Mouse (Mus musculus): Measurements from ENCODE around the gene Ubac2. TPM values are rescaled to one million over a fixed set of nuclear protein-coding genes. Genes with fewer than 3 reads are reported as not detected.

The Ubac2 gene
- polyA plus RNA-seq, 1 experiment from 2014 or later: 102 TPM

- DNase-seq (ENCODE audit: low spot score): peak; percentile 64
These were observed 86.6 kb downstream of the Ubac2 start, which contains the start of gene Gpr183 for GRCm38 (mm10) chr14:121964990-121965389. Gene Gpr183 (minus strand): TSS chr14:121965195.

GRCm38 (mm10) chr14:121965461-121965860 is 87.0 kb downstream of the Ubac2 start:
- DNase-seq (ENCODE audit: low spot score): peak; percentile 61

GRCm38 (mm10) chr14:121967095-121967494 is 88.7 kb downstream of the Ubac2 start:
- no peak for DNase-seq (ENCODE audit: low spot score)

GRCm38 (mm10) chr14:121970402-121970801 is 92.0 kb downstream of the Ubac2 start:
- no peak for DNase-seq (ENCODE audit: low spot score)

- DNase-seq (ENCODE audit: low spot score): no peak
These were observed 94.7 kb downstream of the Ubac2 start for GRCm38 (mm10) chr14:121973114-121973513.

- no peak for DNase-seq (ENCODE audit: low spot score)
These were observed 103.1 kb downstream of the Ubac2 start for GRCm38 (mm10) chr14:121981531-121981930.

- no peak for DNase-seq (ENCODE audit: low spot score)
These were observed 104.9 kb downstream of the Ubac2 start for GRCm38 (mm10) chr14:121983009-121983933.

- no peak for DNase-seq (ENCODE audit: low spot score)
These were observed 107.1 kb downstream of the Ubac2 start for GRCm38 (mm10) chr14:121985477-121985876.

- no peak for DNase-seq (ENCODE audit: low spot score)
These were observed 107.6 kb downstream of the Ubac2 start for GRCm38 (mm10) chr14:121986028-121986427.

- DNase-seq (ENCODE audit: low spot score): no peak
These were observed 108.9 kb downstream of the Ubac2 start for GRCm38 (mm10) chr14:121987287-121987686.

- no peak for DNase-seq (ENCODE audit: low spot score)
These were observed 109.3 kb downstream of the Ubac2 start for GRCm38 (mm10) chr14:121987691-121988090.

- DNase-seq (ENCODE audit: low spot score): no peak
These were observed 110.9 kb downstream of the Ubac2 start for GRCm38 (mm10) chr14:121989331-121989730.

GRCm38 (mm10) chr14:121989869-121990268 is 111.4 kb downstream of the Ubac2 start:
- DNase-seq (ENCODE audit: low spot score): no peak

GRCm38 (mm10) chr14:121990897-121991296 is 112.5 kb downstream of the Ubac2 start:
- no peak for DNase-seq (ENCODE audit: low spot score)

GRCm38 (mm10) chr14:121991921-121992320 is 113.5 kb downstream of the Ubac2 start:
- peak; percentile 70 for DNase-seq (ENCODE audit: low spot score)

- peak; percentile 72 for DNase-seq (ENCODE audit: low spot score)
These were observed 114.2 kb downstream of the Ubac2 start for GRCm38 (mm10) chr14:121992395-121993280.

GRCm38 (mm10) chr14:121993616-121994015 is 115.2 kb downstream of the Ubac2 start:
- DNase-seq (ENCODE audit: low spot score): peak; percentile 65

GRCm38 (mm10) chr14:121994171-121994700 is 115.8 kb downstream of the Ubac2 start:
- DNase-seq (ENCODE audit: low spot score): no peak

- DNase-seq (ENCODE audit: low spot score): no peak
These were observed 116.6 kb downstream of the Ubac2 start for GRCm38 (mm10) chr14:121994846-121995556.

- DNase-seq (ENCODE audit: low spot score): no peak
These were observed 117.1 kb downstream of the Ubac2 start for GRCm38 (mm10) chr14:121995557-121995870.

GRCm38 (mm10) chr14:121996786-121997185 is 118.4 kb downstream of the Ubac2 start:
- DNase-seq (ENCODE audit: low spot score): no peak
